Mouse (Mus musculus): ENCODE data around the gene Saa3.

DNA sequence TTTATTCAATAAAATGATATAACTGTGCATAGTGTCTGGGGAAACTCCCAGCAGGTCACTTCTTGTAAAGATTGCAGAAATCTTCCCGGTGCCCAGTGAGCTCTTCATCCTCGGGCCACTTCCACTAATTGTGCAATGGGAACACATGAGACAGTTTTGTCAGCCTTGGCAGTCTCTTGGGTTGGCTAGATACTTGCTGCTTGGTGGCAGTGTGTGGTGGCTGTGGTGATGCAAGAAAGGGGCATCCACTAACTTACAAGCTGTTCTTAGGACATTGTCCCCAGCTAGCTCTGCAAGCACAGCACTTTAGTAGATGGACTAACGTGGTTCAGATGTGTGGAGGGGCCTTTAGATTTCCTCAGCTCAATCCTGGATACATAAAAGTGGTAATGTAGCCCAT, 30.3 kb upstream of the Saa3 start:
- TF ChIP-seq CHD2 (IDR thresholded peaks at IDR 0.05; ENCODE audit: low read depth, low read length): no peak
- TF ChIP-seq MAFK (IDR thresholded peaks at IDR 0.05; ENCODE audit: insufficient read depth, low read depth, low read length): no peak
- no peak for TF ChIP-seq HCFC1 (IDR thresholded peaks at IDR 0.05; ENCODE audit: borderline replicate concordance, insufficient read depth, low read length)

Measured in ES-E14 (cell line).